Mouse (Mus musculus) forebrain, embryonic 14.5 days (tissue): Measurements from ENCODE around the gene Entpd5. TPM values are rescaled to one million over a fixed set of nuclear protein-coding genes. Genes with fewer than 3 reads are reported as not detected.

Experiments
- ATAC-seq: fragments of 200-750 bp; cut with Nextera tagmentation; 2 replicates; pipeline ENCODE4 v1.8.0; 2017; ENCODE audit warnings: mild to moderate bottlenecking, moderate library complexity
- DNase-seq: peaks from one replicate; pipeline ENCODE4 v3.0.0-alpha.2; 2015; ENCODE audit warnings: low spot score
- H3K27ac ChIP-seq: fragments of 300-500 bp; sonication (generic); 2 replicates; pipeline ENCODE4 v1.5.1; 2014; ENCODE audit warnings: low read depth, mild to moderate bottlenecking, control low read depth, low read length, moderate library complexity
- H3K27me3 ChIP-seq: fragments of 300-500 bp; sonication (generic); replicated peaks from 2 replicates; pipeline ENCODE4 v1.6.1; 2014; ENCODE audit warnings: low read length, control low read depth, mixed read lengths; ENCODE audit not compliant: control insufficient read depth, insufficient read depth
- H3K36me3 ChIP-seq: fragments of 300-500 bp; sonication (generic); 2 replicates; pipeline ENCODE4 v1.6.1; 2014; ENCODE audit warnings: low read length, control low read depth; ENCODE audit not compliant: control insufficient read depth, insufficient read depth
- H3K4me1 ChIP-seq: fragments of 300-500 bp; sonication (generic); 2 replicates; pipeline ENCODE4 v1.6.1; 2014; ENCODE audit warnings: antibody characterized with exemption, low read length, control low read depth; ENCODE audit not compliant: control insufficient read depth, insufficient read depth
- H3K4me2 ChIP-seq: fragments of 300-500 bp; sonication (generic); 2 replicates; pipeline ENCODE4 v1.6.1; 2014; ENCODE audit warnings: mild to moderate bottlenecking, control low read depth, low read length
- H3K4me3 ChIP-seq: fragments of 300-500 bp; sonication (generic); 2 replicates; pipeline ENCODE4 v1.5.1; 2014; ENCODE audit warnings: low read depth, low read length, control low read depth
- H3K9ac ChIP-seq: fragments of 300-500 bp; sonication (generic); 2 replicates; pipeline ENCODE4 v1.6.1; 2014; ENCODE audit warnings: mild to moderate bottlenecking, low read length, control low read depth, moderate library complexity
- H3K9me3 ChIP-seq: fragments of 300-500 bp; sonication (generic); replicated peaks from 2 replicates; pipeline ENCODE4 v1.6.1; 2016; ENCODE audit warnings: low read length, control low read depth, mixed read lengths; ENCODE audit not compliant: control insufficient read depth
- WGBS: fragments of 180-500 bp; shearing (Covaris S2); extraction: QIAGEN DNeasy Blood & Tissue Kit; methylation state at CpG from one replicate; pipeline ENCODE4 v1.1.7; 2014; 5-methylcytosine and 5-hydroxymethylcytosine counted together
- polyA plus RNA-seq: library from polyadenylated mRNA; unstranded; fragments of >200 nt; fragmentation: Nextera tagmentation; extraction: Ambion mirVana; gene quantifications from 2 replicates; pipeline ENCODE4 v1.2.1, GENCODE M21; 2014

Entpd5 gene
- polyA plus RNA-seq, 1 experiment from 2014 or later = 8.0 TPM

DNA sequence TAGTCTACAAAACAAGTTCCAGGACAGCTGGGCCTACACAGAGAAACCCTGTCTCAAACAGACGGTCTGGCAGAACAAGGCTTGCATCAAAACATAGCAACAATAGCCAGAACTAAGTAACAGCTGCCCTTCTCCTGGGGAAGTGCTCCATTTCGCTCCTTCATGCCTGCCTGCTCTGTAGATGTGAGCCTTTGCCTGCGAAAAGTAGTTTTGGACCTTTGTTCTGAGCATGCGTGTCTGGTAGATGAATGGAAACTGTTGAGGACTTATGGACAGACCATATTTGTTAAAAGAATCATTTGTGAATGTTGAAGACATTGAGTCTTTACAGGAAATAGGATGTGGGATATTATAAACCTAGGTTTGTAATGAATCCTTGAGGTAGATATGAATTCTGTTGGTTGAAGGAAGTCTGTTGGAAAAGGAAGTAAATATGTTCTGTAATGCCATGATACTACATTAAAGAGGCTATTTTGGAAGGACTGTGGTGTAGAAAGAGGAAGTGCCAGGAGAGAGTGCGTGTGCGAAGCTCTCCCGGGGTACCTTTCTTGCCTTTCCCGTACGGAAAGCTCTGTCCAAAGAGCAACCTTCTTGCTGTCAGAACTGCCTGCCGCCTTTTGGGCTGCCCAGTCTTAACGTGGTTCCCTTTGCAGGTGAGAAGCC lies 71.7 kb downstream of the Entpd5 start:
- no peak for DNase-seq
- Histone ChIP-seq H3K4me1 (no peaks in the 10 kb centered on the region), H3K9me3 (no peaks in the 10 kb centered on the region), H3K4me3 (no peak overlapping the region), H3K36me3 (peaks cover 85% of the 10 kb centered on the region), H3K9ac (no peak overlapping the region), H3K4me2 (no peak overlapping the region), H3K27me3 (no peaks in the 10 kb centered on the region), H3K27ac (no peak overlapping the region)
- WGBS = 93% methylated on average over 11 of the region's 11 CpGs
- no peak for ATAC-seq

DNA sequence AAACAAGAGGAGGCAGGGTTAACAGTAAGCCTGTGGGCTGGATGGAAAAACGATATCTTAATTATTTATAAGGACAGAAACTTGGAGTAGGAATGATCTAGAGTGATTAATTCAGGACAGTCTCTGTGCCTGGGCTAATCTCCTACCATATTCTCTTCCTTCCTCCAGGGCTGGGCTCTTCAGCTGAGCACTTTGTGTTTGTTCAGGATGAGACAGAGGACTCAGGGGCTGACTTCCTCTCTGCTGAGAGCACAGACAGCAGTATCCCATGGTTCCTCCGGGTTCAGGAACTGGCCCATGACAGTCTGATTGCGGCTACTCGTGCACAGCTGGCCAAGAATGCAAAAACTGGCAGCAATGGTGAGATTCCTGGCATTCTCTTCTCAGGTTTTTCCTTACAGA lies 81.7 kb downstream of the Entpd5 start:
- 93% methylated on average over 4 of the region's 4 CpGs for WGBS
- Histone ChIP-seq H3K4me3 (no peak overlapping the region), H3K27ac (no peak overlapping the region), H3K4me1 (no peaks in the 10 kb centered on the region), H3K27me3 (no peaks in the 10 kb centered on the region), H3K4me2 (no peak overlapping the region), H3K36me3 (peaks cover 80% of the 10 kb centered on the region), H3K9me3 (no peaks in the 10 kb centered on the region), H3K9ac (no peak overlapping the region)
- ATAC-seq (no peak), DNase-seq (no peak)

Other genes with a start within 250 kb of the Entpd5 start
- 3.2 and 3.4 TPM in 2 replicates for gene Elmsan1, start 190.1 kb downstream of the Entpd5 start, polyA plus RNA-seq
- 13.0 and 14.2 TPM in 2 replicates for gene Ptgr2, start 123.8 kb downstream of the Entpd5 start, polyA plus RNA-seq
- 89.6 and 104 TPM in 2 replicates for gene Zfp410, start 92.2 kb downstream of the Entpd5 start, polyA plus RNA-seq
- gene Coq6, start 47.4 kb downstream of the Entpd5 start, polyA plus RNA-seq = 48.6 and 57.6 TPM in 2 replicates
- gene Fam161b, start 47.2 kb downstream of the Entpd5 start, polyA plus RNA-seq = 8.5 and 12.8 TPM in 2 replicates
- 0.94 and 3.3 TPM in 2 replicates for gene Bbof1, start within 50 bp of the Entpd5 start, polyA plus RNA-seq
- 27.6 and 30.4 TPM in 2 replicates for gene Rnf113a2, start 8.2 kb upstream of the Entpd5 start, polyA plus RNA-seq
- 35.2 and 37.7 TPM in 2 replicates for gene Aldh6a1, start 42.0 kb upstream of the Entpd5 start, polyA plus RNA-seq
- gene Lin52, start 42.4 kb upstream of the Entpd5 start, polyA plus RNA-seq = 41.2 and 46.1 TPM in 2 replicates
- 0.09 TPM in 1 of 2 replicates, not detected in the other for gene Vsx2, start 160.7 kb upstream of the Entpd5 start, polyA plus RNA-seq
- 5.2 and 8.3 TPM in 2 replicates for gene Abcd4, start 208.4 kb upstream of the Entpd5 start, polyA plus RNA-seq
- not detected in 2 replicates for gene Vrtn, start 232.0 kb upstream of the Entpd5 start, polyA plus RNA-seq